Mouse (Mus musculus) gastrocnemius, postnatal 36 days (tissue): Measurements from ENCODE around the gene Gpr146. TPM values are rescaled to one million over a fixed set of nuclear protein-coding genes. Genes with fewer than 3 reads are reported as not detected.

Source experiments
- DNase-seq, 2 experiments: peaks; one replicate each; pipeline ENCODE4 v3.0.0; 2022
- intact Hi-C: fragments of 180-260 bp; cut with DNase I; formaldehyde crosslinking; loops from one replicate; pipeline ENCODE4 v1.15.1; 2025
- total RNA-seq, 2 experiments: library from RNA; stranded (reverse); gene quantifications; 2 replicates each; pipeline ENCODE4 v1.2.3; 2021

The Gpr146 gene
- total RNA-seq, 2 experiments from 2014 or later: 25.3 to 30.4 TPM

DNA sequence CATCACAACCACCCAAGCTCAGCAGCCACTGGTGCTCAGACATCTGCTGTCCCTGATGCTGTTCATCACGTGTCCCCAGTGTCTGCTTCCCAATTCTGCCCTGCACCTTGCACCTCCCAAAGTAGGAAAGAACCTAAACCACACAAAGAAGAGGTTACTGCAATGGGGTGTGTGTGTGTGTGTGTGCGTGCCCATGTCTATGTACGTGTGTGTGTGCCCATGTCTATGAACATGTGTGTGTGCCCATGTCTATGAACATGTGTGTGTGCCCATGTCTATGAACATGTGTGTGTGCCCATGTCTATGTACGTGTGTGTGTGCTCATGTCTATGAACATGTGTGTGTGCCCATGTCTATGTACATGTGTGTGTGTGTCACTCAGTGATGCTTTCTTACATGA, 18.0 kb downstream of the Gpr146 start:
- no peak for DNase-seq
- intact Hi-C loops: no loop called here

DNA sequence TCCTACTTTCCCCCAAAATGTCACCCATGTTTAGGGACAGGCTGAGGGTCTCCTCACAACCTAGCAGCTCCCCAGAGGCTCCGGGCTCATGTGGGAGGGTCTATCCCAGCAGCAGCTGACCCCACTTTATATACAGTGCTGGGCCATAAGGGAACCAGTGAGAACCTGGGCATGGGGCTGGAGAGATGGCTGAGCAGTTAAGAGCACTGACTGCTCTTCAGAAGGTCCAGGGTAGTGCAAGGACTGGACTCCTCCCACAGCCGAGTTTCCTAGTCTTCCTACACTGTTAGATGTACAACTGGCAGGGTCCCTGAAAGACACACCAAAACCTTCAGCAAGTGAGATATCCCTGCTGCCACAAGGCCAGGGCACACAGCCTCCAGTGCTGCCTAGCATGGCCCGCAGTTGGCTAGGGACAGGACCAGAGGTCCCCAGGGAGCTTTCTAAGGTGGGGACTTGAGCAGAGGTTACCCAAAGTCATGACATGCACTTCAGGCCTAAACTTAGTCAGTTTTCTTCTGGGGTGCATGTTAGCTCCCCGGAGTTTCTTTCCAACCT, 19.9 kb downstream of the Gpr146 start:
- intact Hi-C loops: loop anchor here (2.0 kb wide), 1 partner anchor 33 kb away; no protein-coding TSS in a partner anchor
- no peak for DNase-seq

DNA sequence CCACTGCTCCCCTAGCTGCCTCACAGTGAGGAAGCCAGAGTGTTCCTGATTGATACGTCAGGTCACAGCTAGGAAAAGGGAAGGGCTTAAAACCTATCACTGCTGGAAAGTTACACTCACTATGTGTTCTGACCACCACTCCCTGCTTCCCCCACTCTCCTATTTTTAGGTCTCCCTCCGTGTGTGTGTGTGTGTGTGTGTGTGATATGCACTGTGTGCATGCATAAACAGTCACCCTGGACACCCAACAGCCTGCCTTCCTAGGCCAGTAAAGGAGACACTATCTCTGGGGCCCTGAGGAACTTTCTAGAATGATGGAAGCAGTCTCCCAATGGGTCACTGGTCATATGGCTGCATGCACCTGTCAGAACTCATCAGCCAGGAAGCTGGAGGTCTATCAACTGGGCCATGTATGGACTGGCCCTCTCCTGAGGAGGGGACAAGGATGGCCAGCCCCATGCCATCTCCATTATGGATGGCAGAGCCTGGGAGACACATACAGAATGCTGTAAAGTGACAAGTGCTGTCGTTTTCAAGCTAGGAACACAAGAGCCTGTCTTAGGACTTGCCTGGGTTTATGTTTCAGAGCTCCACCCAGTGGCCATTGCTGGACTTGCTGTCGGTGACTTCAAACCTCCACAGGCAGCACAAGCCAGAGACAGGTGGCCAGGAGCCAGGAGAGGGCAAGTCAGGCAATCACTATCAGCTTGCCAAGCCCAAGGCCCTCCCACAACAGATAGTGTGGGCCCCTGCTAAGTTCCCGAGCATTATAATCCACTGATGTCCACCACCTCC, 20.7 kb downstream of the Gpr146 start:
- peak; percentile 94 for DNase-seq
- intact Hi-C loops: loop anchor here (2.0 kb wide), 1 partner anchor 33 kb away; no protein-coding TSS in a partner anchor

DNA sequence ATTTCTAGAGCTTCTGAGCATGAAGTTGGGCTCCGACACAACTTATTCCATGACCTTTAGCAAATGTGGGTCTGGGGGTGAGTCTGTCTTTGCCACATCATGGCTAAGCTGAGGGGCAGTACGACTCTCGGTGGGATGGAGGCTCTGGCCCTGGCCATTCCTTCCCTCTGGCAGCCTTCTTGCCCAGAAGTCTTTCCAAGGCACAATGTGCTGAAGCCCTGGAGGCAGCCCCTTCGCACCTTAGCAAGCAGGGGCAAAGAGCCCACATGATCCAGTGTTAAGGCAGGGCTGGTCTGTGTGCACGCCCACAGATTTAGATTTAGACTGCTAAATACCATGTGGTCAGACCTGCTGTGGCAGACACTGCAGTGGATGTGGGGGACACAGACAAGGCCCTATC, 21.3 kb downstream of the Gpr146 start:
- DNase-seq: no peak
- intact Hi-C loops: no loop called here

DNA sequence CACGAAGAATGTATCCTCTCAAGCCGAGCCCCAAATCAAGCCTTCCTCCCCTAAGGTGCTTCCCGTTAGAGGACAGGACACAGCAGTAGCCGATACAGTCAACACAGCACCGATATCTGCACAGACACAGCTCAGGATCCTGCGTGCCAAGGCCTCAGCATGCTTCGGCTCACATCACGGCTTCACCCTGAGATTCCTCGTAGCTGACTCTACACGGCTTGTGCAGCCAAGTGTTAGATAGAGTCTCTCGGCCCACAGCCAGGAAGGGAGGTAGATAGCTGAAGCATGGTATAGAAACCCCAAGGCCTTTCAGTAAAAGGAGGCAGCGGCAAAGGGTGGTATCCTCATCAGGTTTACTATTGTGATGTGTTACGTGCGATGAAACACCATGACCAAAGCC, 22.5 kb downstream of the Gpr146 start:
- intact Hi-C loops: no loop called here
- no peak for DNase-seq

DNA sequence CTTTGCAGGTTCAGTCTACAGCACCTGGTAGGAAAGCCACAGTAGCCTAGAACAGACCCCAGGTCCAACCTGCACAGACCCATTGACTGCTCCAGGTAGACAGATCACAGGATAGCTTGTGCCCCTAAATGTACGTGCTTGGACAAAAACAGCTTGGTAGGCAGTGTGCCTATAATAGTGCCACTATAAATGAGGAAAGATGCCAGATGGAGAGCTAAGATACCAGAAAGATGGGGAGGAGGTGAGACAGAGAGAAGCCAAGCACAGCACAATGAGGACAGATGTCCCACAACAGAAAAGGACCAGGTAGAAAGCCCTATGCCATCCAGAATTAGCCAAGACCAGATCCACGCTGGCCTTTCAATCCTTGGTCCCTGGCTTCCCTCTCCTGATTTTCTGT, 24.6 kb downstream of the Gpr146 start:
- intact Hi-C loops: no loop called here

DNA sequence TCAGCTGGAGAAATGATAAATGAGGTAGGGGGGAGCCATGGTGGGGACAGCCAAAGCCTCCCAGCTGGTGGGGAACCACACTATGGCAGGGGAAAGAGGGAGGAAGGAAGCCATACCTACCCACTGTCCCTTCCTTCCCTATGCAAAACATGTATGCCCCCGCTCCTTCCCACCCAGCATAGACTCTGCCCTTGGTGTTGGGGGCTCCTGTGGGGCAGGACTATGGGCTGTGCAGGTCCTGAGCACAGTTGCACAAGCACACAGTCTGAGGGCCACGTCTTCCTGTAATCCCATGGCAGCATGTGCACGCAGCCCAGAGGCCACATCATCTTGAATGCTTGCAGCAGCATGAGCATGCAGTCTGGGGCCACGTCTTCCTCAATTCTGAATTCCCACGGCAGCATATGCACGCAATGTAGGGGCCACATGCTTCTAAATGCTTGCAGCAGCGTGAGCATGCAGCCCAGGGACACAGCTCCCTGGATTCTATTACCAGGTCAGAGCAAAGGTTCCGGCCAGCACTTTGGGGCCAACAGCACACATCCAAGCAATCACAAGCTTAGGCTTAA, 26.3 kb downstream of the Gpr146 start:
- intact Hi-C loops: no loop called here
- no peak for DNase-seq

More for the DNA sequence above, 24.6 kb downstream of the Gpr146 start:
- DNase-seq: no peak

DNA sequence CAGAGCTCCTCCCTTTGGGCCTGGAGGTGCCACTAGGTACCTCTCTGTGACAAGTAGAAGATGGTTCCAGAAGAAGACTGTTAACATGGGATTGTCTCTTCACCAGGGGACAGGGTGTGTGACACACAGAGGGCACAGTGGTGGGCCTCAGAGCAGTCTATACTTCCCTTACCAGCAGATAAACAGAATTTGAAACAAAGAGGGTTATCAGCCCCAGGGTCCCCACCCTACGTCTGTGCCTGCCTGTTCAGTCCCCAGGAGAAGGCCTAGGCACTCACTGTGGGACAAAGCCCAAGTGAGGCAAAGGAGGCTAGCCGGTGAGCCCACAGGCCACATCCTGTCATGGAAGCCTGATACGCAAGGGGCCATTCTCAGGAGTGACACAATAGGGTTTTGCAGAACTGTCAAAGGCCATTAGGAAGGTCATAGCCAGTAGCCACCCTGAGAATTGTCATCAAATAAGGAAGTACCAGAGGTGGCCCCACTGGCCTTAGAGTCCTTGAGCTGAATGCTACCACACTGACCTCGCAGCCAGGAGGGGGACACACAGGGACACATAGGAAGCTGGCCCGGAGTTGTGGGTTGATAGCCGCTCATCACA, 27.4 kb downstream of the Gpr146 start, which contains the start of gene C130050O18Rik:
Gene C130050O18Rik (plus strand): TSS at position 480 of the 601 bp plus-strand sequence.
- intact Hi-C loops: loop anchor here (5.0 kb wide), 1 partner anchor 77 kb away; the partner anchor contains the start of gene Zfand2a
- DNase-seq: no peak

DNA sequence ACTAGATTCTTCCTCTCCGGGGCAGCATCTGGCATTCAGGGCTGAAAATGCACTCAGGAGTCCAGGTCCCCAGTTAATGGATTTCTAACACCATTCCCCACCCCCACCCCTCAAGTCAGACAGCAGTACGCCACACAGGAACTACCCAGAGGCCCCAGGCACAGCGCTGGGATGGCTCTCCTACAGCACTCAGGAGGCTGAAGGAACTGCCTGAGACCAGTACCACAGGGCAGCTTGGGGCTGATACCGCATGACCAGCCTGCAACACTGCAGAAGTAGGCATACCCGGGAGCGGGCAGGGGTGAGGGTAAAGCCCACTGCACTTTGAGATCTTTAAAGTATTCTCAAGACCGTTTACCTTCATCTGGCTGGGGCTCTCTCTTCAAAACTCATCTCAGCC, 28.0 kb downstream of the Gpr146 start:
- DNase-seq: no peak
- intact Hi-C loops: loop anchor here (5.0 kb wide), 1 partner anchor 77 kb away; the partner anchor contains the start of gene Zfand2a

DNA sequence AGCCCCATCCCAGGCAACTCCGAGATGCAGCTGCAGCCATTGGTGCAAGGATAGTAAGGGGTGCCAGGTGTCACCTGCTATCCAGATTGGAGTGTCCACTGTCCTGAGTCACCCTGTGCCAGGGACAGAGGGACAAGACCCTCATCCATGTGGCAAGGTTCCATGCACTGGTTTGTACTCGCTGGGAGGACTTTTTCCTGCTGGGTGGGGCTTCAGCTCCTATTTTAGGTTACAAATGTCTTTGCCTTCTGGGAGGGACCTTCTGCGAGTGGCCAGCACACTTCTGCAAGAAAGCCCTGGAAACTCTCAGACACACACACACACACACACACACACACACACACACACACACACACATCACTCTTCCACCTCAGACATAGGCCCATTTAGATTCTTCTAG, 28.5 kb downstream of the Gpr146 start:
- intact Hi-C loops: loop anchor here (5.0 kb wide), 1 partner anchor 76 kb away; the partner anchor contains the start of gene Zfand2a
- DNase-seq: no peak

DNA sequence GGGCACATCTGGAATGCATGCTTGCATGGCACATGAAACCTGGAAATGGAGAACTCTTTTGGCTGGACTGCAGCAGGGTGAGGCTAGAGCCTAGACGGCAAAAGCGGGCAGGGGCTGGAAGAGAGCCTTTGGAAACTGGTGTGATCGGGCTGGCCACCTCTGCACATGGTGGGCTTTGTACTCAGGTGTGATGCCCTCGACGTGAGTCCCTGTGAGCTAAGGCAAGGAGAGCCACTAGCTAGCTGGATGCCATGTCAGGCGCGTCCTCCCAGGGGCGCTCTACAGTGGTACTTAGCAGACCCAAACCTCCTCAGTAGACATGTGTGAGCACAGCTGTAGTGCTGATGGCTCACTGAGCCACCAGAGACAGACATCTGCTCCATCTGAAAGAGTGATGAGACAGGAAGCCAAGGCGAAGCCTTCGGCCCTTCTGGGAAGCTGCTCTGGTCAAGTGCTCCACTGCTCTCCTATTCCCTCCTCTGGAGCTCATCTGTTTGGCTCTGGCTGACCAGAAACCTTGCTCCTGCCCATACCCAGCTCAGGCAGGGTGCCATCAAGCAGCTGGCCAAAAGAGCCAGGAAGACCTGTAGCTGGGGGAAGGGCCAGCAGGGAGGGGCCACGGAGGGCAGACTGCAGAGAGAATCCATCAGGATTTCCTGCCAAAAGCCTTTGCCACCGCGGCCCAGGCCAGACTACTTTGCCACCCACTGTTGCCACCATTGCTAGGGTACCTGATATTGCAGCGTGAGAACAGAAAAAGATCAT, 29.8 kb downstream of the Gpr146 start:
- DNase-seq: peak; percentile 50 to 64
- intact Hi-C loops: loop anchor here (5.0 kb wide), 1 partner anchor 75 kb away; the partner anchor contains the start of gene Zfand2a

DNA sequence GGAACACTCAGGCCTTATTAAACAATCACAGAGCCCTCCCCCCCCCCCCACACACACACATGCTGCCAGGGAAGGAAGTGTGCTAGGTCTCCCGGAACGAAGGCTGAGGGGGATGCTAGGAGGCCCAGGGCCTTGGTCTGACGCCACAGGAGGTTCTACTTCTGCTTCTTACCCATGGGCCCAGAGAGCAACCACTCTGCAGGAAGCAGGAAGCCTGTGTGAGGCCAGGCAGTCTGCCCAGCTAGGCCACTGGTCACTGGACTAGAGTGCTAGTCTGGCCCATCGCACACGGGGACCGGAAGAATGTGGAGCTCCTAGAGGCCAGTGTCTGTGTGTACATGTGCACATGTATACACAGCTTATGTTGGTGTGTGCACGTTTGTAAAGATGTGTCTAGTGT, 31.0 kb downstream of the Gpr146 start:
- DNase-seq: no peak
- intact Hi-C loops: loop anchor here (5.0 kb wide), 1 partner anchor 74 kb away; the partner anchor contains the start of gene Zfand2a

DNA sequence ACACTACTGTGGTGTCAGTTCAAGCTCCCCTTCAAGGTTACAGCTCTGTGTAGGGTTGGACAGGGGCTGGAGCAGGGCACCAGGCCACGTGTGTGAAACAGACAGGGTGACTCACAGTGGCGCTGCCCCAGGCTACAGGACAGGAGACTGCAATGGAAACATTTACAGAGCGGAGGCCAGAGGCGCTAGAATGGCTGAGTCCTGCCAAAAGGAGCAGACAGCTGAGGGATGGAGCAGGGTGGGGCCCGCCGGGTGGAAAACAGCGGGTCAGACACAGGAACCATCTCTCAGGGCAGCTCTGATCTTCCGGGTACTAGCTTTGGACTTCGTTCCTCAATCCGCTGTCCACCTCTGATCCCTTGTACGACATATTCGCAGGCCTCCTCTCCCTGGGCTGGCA, 31.9 kb downstream of the Gpr146 start:
- DNase-seq: peak; percentile 72 to 81
- intact Hi-C loops: loop anchor here (5.0 kb wide), 1 partner anchor 73 kb away; the partner anchor contains the start of gene Zfand2a

DNA sequence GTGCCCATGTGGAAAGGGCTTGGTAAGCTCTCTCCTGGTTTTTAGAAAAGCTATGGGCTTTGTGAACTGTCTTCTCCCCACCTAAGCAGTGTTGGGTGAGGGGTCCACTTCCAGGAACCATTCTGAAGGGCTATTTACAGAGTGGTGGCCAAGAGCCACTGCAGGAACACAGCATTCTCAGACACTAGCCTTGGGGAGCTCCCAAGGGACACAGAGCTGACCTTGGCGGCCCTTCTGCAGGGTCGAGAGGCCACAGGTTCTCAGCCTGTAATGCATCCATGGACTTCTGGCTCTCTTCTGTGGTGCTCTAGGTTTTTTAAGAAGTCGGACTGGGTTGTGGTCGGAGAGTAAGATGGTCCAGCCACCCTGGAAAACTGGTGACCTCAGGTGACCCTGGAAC, 32.6 kb downstream of the Gpr146 start:
- no peak for DNase-seq

DNA sequence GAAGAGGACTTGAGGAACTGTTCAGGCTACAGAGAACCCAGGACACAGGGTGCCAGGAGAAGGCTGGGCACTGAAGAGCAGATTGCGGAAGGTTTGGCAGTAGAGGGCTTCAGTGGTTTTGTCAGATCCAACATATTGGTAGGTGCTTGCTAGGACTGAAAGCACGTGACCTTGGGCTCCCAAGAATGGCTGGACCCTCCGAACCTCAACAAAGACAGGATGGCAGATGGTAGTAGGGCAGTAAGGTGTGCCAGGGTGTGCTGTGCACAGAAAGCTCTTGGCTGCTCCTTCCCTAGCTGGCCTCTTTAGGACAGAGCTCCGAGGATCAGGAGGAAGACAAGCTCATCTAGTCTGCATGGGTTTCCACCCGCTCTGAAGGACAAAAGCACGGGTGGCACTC, 33.6 kb downstream of the Gpr146 start:
- no peak for DNase-seq
- intact Hi-C loops: no loop called here

More for the DNA sequence above, 32.6 kb downstream of the Gpr146 start:
- intact Hi-C loops: no loop called here

DNA sequence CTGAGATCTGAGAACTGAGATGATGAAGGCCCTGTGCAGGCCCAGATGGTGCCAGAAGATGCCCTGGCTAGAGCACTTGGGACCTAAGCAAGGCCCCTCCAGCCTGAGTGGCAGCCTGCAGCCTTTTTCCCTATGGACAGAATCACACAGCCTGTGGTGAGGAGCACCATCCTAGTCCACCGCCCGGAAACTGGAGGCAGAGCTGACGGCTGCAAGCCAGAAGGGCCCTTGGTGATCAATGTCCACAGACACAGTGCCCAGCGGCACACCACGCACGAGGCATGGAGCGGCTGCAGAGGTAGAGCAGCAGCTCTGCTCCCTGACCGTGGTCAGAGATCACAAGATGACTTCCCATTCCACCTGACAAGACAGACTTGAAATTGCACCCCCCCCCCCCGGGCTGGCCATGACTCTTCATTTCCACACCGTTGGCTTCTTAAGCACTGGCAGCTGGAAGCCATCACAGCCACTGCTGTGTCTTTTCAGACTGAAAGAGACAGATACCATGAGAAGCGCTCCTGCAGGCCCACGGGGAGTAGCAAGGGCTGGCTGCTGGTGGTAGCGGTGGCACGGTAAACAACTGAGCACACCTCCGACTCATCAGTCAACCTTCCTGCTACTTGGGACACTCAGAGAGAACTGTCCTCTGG, 34.3 kb downstream of the Gpr146 start:
- DNase-seq: no peak
- intact Hi-C loops: no loop called here

DNA sequence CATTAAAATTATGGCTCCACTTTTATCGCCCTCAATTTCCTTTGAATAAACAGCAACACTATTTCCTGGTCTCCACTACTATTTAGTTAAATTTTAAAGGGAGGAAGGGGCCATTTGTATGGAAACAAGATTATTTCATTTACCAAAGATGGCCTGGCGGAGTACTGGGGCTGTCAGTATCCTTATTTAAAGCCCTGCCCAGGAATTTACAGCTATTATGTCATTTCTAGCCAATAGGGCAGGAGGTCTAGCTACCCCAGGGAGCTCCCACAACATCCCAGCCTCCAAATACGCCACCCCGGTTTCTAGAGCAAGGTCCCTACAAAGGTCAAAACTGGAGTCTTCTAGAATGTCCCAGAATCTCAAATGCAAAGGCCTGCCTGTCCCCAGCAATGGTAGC, 36.0 kb downstream of the Gpr146 start:
- no peak for DNase-seq
- intact Hi-C loops: no loop called here

DNA sequence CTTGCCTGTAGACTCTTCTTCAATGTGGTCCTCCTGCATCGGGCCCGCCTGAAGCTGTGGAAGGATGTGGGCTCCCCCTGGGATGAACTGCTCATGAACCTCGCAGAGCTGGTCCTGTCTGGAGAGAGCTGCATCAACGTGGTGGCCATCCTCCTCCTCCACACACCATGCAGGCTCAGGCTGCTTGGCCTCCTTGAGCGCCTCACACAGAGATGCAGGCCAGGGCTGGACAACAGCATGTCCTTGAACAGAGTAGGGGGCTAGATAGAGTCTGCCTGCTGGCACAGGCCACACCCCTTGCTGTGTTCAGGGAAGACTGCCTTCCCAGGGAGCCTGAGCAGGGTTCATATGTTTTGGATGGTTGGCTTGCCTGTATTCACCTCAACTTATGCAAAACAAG, 37.5 kb downstream of the Gpr146 start:
- intact Hi-C loops: no loop called here
- no peak for DNase-seq

DNA sequence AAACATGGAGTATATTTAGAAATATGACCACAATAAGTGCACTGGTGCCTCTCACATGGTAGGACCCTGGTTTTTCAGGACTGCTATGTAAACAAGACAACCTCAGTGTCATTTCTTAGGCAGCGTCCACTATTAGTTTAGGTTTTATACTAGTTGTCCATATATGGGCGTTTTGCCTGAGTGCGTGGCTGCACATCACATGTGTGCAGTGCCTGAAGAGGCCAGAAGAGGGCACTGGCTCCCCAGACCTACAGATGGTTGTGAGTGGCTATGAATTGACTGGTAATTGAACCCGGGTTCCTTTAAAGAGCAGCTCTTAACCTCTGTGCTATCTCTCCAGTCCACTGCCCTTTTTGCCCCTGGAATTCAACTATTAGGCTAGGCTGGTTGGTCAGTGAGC, 39.4 kb downstream of the Gpr146 start:
- intact Hi-C loops: no loop called here

DNA sequence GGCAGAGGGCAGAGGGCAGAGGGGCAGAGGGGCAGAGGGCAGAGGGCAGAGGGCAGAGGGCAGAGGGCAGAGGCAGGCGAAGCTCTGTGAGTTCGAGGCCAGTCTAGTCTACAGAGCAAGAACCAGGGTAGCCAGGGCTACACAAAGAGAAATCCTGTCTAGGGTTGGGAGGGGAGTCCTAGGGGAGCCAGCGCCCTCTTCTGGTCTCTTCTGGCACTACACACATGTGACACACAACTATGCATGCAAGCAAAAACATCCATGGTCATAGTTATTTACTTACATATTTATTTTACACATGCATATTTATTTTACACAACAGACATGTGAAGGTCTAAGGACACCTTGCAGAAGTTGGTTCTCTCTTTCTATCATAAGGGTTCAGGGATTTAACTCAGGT, 40.0 kb downstream of the Gpr146 start:
- no peak for DNase-seq
- intact Hi-C loops: no loop called here

More for the DNA sequence above, 39.4 kb downstream of the Gpr146 start:
- DNase-seq: no peak
